Mouse (Mus musculus) forebrain, embryonic 11.5 days (tissue): ENCODE results near the gene Mroh2a. TPM values are rescaled to one million over a fixed set of nuclear protein-coding genes. Genes with fewer than 3 reads are reported as not detected.
A peak's percentile ranks its signal among the peaks of the same experiment; 100 is the strongest.

Experiments
- ATAC-seq: fragments of 200-750 bp; cut with Nextera tagmentation; replicated peaks from 2 replicates; pipeline ENCODE4 v1.8.0; 2017; ENCODE audit warnings: moderate TSS enrichment; ENCODE audit not compliant: low FRiP score
- DNase-seq: peaks from one replicate; pipeline ENCODE4 v3.0.0-alpha.2; 2017; ENCODE audit warnings: low spot score
- H3K27ac ChIP-seq: fragments of 300-500 bp; sonication (generic); 2 replicates; pipeline ENCODE4 v1.5.1; 2014; ENCODE audit warnings: low read depth, low read length
- H3K27me3 ChIP-seq: fragments of 300-500 bp; sonication (generic); 2 replicates; pipeline ENCODE4 v1.6.1; 2014; ENCODE audit warnings: mild to moderate bottlenecking, low read length, mixed read lengths; ENCODE audit not compliant: control insufficient read depth, insufficient read depth
- H3K36me3 ChIP-seq: fragments of 300-500 bp; sonication (generic); 2 replicates; pipeline ENCODE4 v1.6.1; 2014; ENCODE audit warnings: mild to moderate bottlenecking, low read length, moderate library complexity, mixed read lengths; ENCODE audit not compliant: control insufficient read depth, insufficient read depth
- H3K4me1 ChIP-seq: fragments of 300-500 bp; sonication (generic); replicated peaks from 2 replicates; pipeline ENCODE4 v1.6.1; 2014; ENCODE audit warnings: low read length, mixed read lengths; ENCODE audit not compliant: control insufficient read depth, insufficient read depth
- H3K4me2 ChIP-seq: fragments of 300-500 bp; sonication (generic); 2 replicates; pipeline ENCODE4 v1.6.1; 2014; ENCODE audit warnings: low read depth, mild to moderate bottlenecking, low read length, moderate library complexity, mixed read lengths; ENCODE audit not compliant: severe bottlenecking
- H3K4me3 ChIP-seq: fragments of 300-500 bp; sonication (generic); 2 replicates; pipeline ENCODE4 v1.5.1; 2014; ENCODE audit warnings: low read depth, low read length
- H3K9ac ChIP-seq: fragments of 300-500 bp; sonication (generic); 2 replicates; pipeline ENCODE4 v1.6.1; 2014; ENCODE audit warnings: low read length
- H3K9me3 ChIP-seq: fragments of 300-500 bp; sonication (generic); 2 replicates; pipeline ENCODE4 v1.6.1; 2016; ENCODE audit warnings: low read length, mixed read lengths; ENCODE audit not compliant: control insufficient read depth
- WGBS: fragments of 180-500 bp; shearing (Covaris S2); extraction: QIAGEN DNeasy Blood & Tissue Kit; methylation state at CpG from one replicate; pipeline ENCODE4 v1.1.7; 2014; 5-methylcytosine and 5-hydroxymethylcytosine counted together
- polyA plus RNA-seq: library from polyadenylated mRNA; unstranded; fragments of >200 nt; fragmentation: Nextera tagmentation; extraction: Ambion mirVana; gene quantifications from 2 replicates; pipeline ENCODE4 v1.2.1, GENCODE M21; 2014

Gene Mroh2a
- polyA plus RNA-seq, 1 experiment from 2014 or later = 2.5 TPM

DNA sequence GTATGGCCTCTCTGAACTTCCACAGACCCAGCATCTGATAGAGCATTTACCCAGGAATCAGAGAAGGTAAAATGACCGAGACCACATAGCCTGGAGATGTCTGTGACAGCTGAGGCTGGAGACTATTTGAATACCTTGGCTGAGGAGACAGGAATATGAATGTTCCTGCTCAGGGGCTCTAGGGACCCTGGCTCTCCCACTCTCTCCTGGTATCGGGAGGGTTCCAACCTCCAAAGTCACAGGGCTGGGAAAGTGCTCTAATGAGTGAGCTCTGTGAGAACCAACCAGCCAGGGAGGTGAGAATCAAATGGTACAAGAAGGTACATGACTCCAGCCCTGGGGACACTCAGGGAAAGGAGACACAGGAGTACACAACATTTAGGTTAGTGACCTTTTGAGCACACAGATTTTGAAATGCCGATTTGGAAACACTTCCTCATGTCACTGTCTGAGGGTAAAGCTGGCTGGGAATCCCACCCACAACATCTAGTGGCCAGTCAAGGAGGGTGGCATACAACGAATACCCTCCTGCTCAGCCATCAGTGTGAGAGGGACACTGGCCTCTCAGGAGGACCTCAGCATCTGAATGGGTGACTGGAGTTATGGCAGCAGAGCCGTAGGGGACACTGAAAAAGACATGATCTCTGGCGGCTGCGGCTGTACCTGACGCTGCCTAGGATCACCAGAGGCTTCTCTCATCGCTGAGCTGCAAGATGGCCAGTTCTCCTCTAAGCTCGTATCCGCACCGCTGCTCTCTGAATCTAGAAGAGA lies 42.9 kb downstream of the Mroh2a start:
- 88% methylated on average over 12 of the region's 12 CpGs for WGBS
- ATAC-seq = no peak

DNA sequence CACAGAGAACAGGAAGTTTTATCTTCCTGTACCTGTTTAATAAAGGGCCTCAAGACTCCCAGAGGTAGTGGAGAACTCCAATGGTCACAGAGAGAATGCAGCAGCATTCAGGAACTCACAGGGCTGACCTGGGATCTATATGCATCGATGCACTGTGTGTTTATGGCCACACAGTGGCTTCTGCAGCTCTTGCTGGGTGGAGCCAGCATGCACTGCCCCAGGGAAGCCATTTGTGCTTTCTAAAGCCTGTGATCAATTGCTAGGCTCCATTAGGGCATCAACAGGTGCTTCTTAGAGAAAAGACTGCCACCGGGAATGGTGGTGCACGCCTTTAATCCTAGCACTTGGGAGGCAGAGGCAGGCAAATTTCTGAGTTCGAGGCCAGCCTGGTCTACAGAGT lies 46.1 kb downstream of the Mroh2a start:
- DNase-seq = peak; percentile 53
- Histone ChIP-seq H3K27ac (no peak overlapping the region), H3K27me3 (no peaks in the 10 kb centered on the region), H3K4me3 (no peak overlapping the region), H3K9ac (no peak overlapping the region), H3K36me3 (peaks cover 49% of the 10 kb centered on the region), H3K4me2 (no peak overlapping the region), H3K9me3 (peaks cover 4% of the 10 kb centered on the region; the same call in 1 of the 2 replicates), H3K4me1 (peaks cover 8% of the 10 kb centered on the region)
- ATAC-seq = no peak
- WGBS = 66% methylated on average over 4 of the region's 4 CpGs

More for the DNA sequence above, 42.9 kb downstream of the Mroh2a start:
- Histone ChIP-seq H3K9ac (no peak overlapping the region), H3K4me2 (no peak overlapping the region), H3K27me3 (no peaks in the 10 kb centered on the region), H3K27ac (no peak overlapping the region), H3K4me3 (no peak overlapping the region), H3K4me1 (no peaks in the 10 kb centered on the region), H3K36me3 (peaks cover 80% of the 10 kb centered on the region), H3K9me3 (peaks cover 3% of the 10 kb centered on the region; the same call in 1 of the 2 replicates)
- peak; percentile 66 for DNase-seq

DNA sequence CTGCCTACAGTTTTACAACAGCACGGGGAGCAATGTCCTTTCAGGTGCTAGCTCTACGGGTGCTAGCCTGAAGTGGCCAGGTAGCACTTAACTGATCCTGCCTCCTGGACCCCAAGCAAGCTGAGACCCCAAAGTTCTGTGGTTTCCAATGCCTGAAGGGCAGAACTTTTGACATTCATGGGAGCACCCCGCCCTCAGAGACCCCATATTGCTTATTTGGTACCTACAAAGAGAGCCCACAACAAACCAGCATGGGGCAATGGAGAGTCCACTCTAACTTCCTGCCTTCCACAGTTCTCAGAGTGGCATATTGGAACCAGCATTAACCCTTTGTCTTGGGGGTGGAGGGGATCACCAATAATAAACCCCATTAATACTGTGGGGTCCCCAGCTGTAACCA lies 46.5 kb downstream of the Mroh2a start:
- H3K27me3 ChIP-seq = no peaks in the 10 kb centered on the region
- no peak overlapping the region for H3K9ac ChIP-seq
- peaks cover 44% of the 10 kb centered on the region for H3K36me3 ChIP-seq
- peaks cover 8% of the 10 kb centered on the region for H3K4me1 ChIP-seq
- no peak overlapping the region for H3K27ac ChIP-seq
- 94% methylated on average over 3 of the region's 3 CpGs for WGBS
- no peak overlapping the region for H3K4me2 ChIP-seq
- ATAC-seq = no peak
- peaks cover 4% of the 10 kb centered on the region; the same call in 1 of the 2 replicates for H3K9me3 ChIP-seq
- DNase-seq = peak; percentile 60
- no peak overlapping the region for H3K4me3 ChIP-seq

GRCm38 (mm10) chr1:88273832-88274231 lies 47.0 kb downstream of the Mroh2a start:
- peaks cover 8% of the 10 kb centered on the region for H3K4me1 ChIP-seq
- no peaks in the 10 kb centered on the region for H3K27me3 ChIP-seq
- no peak overlapping the region for H3K27ac ChIP-seq
- DNase-seq (no peak), ATAC-seq (no peak)
- no peak overlapping the region for H3K4me2 ChIP-seq
- H3K36me3 ChIP-seq = peaks cover 39% of the 10 kb centered on the region
- H3K9ac ChIP-seq = no peak overlapping the region
- WGBS = 84% methylated on average over 4 of the region's 4 CpGs
- H3K9me3 ChIP-seq = peaks cover 4% of the 10 kb centered on the region; the same call in 1 of the 2 replicates
- no peak overlapping the region for H3K4me3 ChIP-seq

DNA sequence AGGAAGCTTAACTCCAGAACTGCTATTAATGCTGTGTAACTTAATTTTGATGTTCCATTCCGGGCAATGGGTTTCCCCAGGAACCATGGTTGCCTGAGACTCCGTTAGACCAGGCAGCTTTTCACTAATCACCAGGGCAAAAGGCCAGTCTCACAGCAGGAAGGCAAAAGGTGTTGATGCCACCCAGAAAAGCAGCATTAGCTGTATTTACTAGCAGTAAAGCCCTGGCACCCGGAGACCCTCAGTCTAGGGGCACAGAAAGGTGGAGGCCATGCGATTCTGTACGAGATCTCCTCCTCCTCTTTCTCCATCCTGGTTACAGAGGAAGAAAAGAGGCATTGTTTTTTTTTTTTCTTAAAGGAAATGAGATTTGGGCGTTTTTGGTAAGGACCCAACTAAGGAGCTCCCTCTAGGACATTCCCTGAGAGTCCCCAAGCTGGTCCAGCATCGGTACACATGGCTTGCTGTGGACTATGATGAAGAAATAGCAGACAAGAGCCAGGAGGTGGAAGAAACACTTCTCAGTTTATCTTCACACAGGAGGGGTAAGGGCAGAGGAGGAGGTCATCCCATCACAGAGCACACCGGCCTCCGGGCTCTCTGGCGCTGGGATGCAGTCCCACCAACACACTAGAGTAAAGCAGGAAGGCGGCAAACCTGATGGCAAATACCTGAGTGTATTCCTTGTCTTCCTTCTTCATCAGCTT lies 47.7 kb downstream of the Mroh2a start:
- no peak overlapping the region for H3K4me2 ChIP-seq
- H3K9ac ChIP-seq = no peak overlapping the region
- H3K27ac ChIP-seq = no peak overlapping the region
- DNase-seq (peak; percentile 63), ATAC-seq (no peak)
- peaks cover 32% of the 10 kb centered on the region for H3K36me3 ChIP-seq
- no peaks in the 10 kb centered on the region for H3K27me3 ChIP-seq
- H3K9me3 ChIP-seq = peaks cover 4% of the 10 kb centered on the region; the same call in 1 of the 2 replicates
- WGBS = 76% methylated on average over 11 of the region's 11 CpGs
- peaks cover 8% of the 10 kb centered on the region for H3K4me1 ChIP-seq
- H3K4me3 ChIP-seq = no peak overlapping the region

GRCm38 (mm10) chr1:88275078-88275680 lies 48.4 kb downstream of the Mroh2a start:
- Histone ChIP-seq H3K4me2 (no peak overlapping the region), H3K27ac (no peak overlapping the region), H3K36me3 (peaks cover 27% of the 10 kb centered on the region), H3K27me3 (no peaks in the 10 kb centered on the region), H3K9me3 (peaks cover 4% of the 10 kb centered on the region; the same call in 1 of the 2 replicates), H3K4me1 (peaks cover 8% of the 10 kb centered on the region), H3K4me3 (no peak overlapping the region), H3K9ac (no peak overlapping the region)
- 72% methylated on average over 13 of the region's 13 CpGs for WGBS
- no peak for ATAC-seq
- peak; percentile 58 for DNase-seq

- Histone ChIP-seq H3K27ac (no peak overlapping the region), H3K27me3 (no peaks in the 10 kb centered on the region), H3K4me2 (peak overlapping the region; percentile 54), H3K4me3 (peak overlapping the region; percentile 59), H3K36me3 (peaks cover 27% of the 10 kb centered on the region), H3K9me3 (peaks cover 4% of the 10 kb centered on the region; the same call in 1 of the 2 replicates), H3K4me1 (peaks cover 8% of the 10 kb centered on the region), H3K9ac (peak overlapping the region; percentile 84)
- DNase-seq (peak; percentile 57), ATAC-seq (no peak)
- WGBS = 72% methylated on average over 13 of the region's 13 CpGs
Measured at GRCm38 (mm10) chr1:88275698-88276523, 49.1 kb downstream of the Mroh2a start.
